Mouse (Mus musculus): ENCODE measurements around the gene Gpm6b. TPM values are rescaled to one million over a fixed set of nuclear protein-coding genes. Genes with fewer than 3 reads are reported as not detected.

Gene Gpm6b
- polyA plus RNA-seq, 1 experiment from 2014 or later, result 39.6 TPM

DNA sequence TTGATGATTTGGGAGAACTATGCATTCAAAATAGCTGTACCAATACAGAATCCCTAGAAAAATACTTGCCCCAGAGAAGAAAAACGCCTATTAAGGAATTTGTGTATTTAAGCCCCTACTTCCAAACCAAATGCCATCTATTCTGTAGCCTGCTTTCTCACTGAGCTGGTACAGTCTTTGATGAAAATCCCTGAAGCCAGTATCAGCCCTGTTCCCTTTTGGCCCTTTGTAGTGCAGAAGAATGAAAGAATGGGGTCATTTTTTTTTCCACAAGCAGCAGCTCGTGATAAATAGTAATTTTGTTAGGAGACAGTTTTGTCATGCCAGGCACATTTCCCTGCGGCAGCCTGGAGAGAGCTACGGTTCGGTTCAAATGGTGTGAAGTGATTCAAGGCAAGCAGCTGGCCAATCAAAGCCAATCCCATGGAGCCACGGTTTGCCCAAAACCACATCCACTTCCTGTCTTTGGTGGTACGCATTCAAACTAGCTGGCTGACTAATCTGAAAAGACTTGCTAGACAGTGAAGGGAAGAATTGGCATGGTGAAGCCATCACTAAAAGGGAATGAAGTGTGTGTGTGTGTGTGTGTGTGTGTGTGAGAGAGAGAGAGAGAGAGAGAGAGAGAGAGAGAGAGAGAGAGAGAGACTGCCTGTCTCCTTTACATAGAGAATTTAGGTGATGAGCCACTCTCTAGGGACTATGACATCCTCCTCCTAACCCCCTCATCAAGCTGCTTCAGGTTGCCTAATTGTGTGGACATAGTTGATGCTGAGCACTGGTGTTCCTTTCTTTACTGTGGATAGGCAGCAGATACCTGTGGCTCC, 78.1 kb downstream of the Gpm6b start:
- no peaks in the 10 kb centered on the region for H3K9me3 ChIP-seq (replicated peaks; ENCODE audit: control insufficient read depth, low read length)
- no peaks in the 10 kb centered on the region; the same call in 1 of the 2 replicates for H3K27me3 ChIP-seq (ENCODE audit: control insufficient read depth, insufficient read depth, low read length)
- no peak overlapping the region for H3K27ac ChIP-seq (ENCODE audit: low read length)
- 62% methylated on average over 7 of the region's 7 CpGs for WGBS
- H3K36me3 ChIP-seq (ENCODE audit: control insufficient read depth, insufficient read depth, low read length), result no peaks in the 10 kb centered on the region
- no peak overlapping the region for H3K4me3 ChIP-seq (replicated peaks; ENCODE audit: low read length)
- no peak for ATAC-seq (ENCODE audit: insufficient read depth, low FRiP score)
- no peaks in the 10 kb centered on the region for H3K4me1 ChIP-seq (ENCODE audit: control insufficient read depth, insufficient read depth, low read length)
- no peak overlapping the region for H3K9ac ChIP-seq (ENCODE audit: low read length)
- no peak overlapping the region for H3K4me2 ChIP-seq (ENCODE audit: low read depth, low read length)

GRCm38 (mm10) chrX:166317376-166317679, 78.6 kb downstream of the Gpm6b start:
- H3K27me3 ChIP-seq (ENCODE audit: control insufficient read depth, insufficient read depth, low read length), result no peaks in the 10 kb centered on the region; the same call in 1 of the 2 replicates

GRCm38 (mm10) chrX:166323226-166323625, 84.5 kb downstream of the Gpm6b start:
- Histone ChIP-seq H3K9me3 (replicated peaks; ENCODE audit: control insufficient read depth, low read length) (no peaks in the 10 kb centered on the region), H3K4me2 (ENCODE audit: low read depth, low read length) (no peak overlapping the region), H3K4me1 (ENCODE audit: control insufficient read depth, insufficient read depth, low read length) (no peaks in the 10 kb centered on the region), H3K4me3 (replicated peaks; ENCODE audit: low read length) (no peak overlapping the region), H3K27ac (ENCODE audit: low read length) (no peak overlapping the region), H3K27me3 (ENCODE audit: control insufficient read depth, insufficient read depth, low read length) (no peaks in the 10 kb centered on the region), H3K36me3 (ENCODE audit: control insufficient read depth, insufficient read depth, low read length) (no peaks in the 10 kb centered on the region), H3K9ac (ENCODE audit: low read length) (no peak overlapping the region)
- ATAC-seq (ENCODE audit: insufficient read depth, low FRiP score), result no peak
- WGBS, result 83% methylated on average over 3 of the region's 3 CpGs

More at GRCm38 (mm10) chrX:166317376-166317679, 78.6 kb downstream of the Gpm6b start:
- no peaks in the 10 kb centered on the region for H3K9me3 ChIP-seq (replicated peaks; ENCODE audit: control insufficient read depth, low read length)
- ATAC-seq (ENCODE audit: insufficient read depth, low FRiP score), result no peak
- no peaks in the 10 kb centered on the region for H3K36me3 ChIP-seq (ENCODE audit: control insufficient read depth, insufficient read depth, low read length)
- 90% methylated on average over 1 of the region's 1 CpGs for WGBS
- H3K4me1 ChIP-seq (ENCODE audit: control insufficient read depth, insufficient read depth, low read length), result no peaks in the 10 kb centered on the region
- H3K4me3 ChIP-seq (replicated peaks; ENCODE audit: low read length), result no peak overlapping the region
- no peak overlapping the region for H3K27ac ChIP-seq (ENCODE audit: low read length)
- H3K9ac ChIP-seq (ENCODE audit: low read length), result no peak overlapping the region
- H3K4me2 ChIP-seq (ENCODE audit: low read depth, low read length), result no peak overlapping the region

GRCm38 (mm10) chrX:166327621-166328020, 88.9 kb downstream of the Gpm6b start:
- no peak overlapping the region for H3K4me3 ChIP-seq (replicated peaks; ENCODE audit: low read length)
- H3K4me2 ChIP-seq (ENCODE audit: low read depth, low read length), result no peak overlapping the region
- no peaks in the 10 kb centered on the region for H3K9me3 ChIP-seq (replicated peaks; ENCODE audit: control insufficient read depth, low read length)
- WGBS, result 79% methylated on average over 5 of the region's 5 CpGs
- no peaks in the 10 kb centered on the region for H3K27me3 ChIP-seq (ENCODE audit: control insufficient read depth, insufficient read depth, low read length)
- no peak for ATAC-seq (ENCODE audit: insufficient read depth, low FRiP score)
- H3K9ac ChIP-seq (ENCODE audit: low read length), result no peak overlapping the region
- no peaks in the 10 kb centered on the region for H3K36me3 ChIP-seq (ENCODE audit: control insufficient read depth, insufficient read depth, low read length)
- H3K27ac ChIP-seq (ENCODE audit: low read length), result no peak overlapping the region
- H3K4me1 ChIP-seq (ENCODE audit: control insufficient read depth, insufficient read depth, low read length), result no peaks in the 10 kb centered on the region

GRCm38 (mm10) chrX:166328219-166328901, 89.6 kb downstream of the Gpm6b start:
- no peaks in the 10 kb centered on the region for H3K36me3 ChIP-seq (ENCODE audit: control insufficient read depth, insufficient read depth, low read length)

DNA sequence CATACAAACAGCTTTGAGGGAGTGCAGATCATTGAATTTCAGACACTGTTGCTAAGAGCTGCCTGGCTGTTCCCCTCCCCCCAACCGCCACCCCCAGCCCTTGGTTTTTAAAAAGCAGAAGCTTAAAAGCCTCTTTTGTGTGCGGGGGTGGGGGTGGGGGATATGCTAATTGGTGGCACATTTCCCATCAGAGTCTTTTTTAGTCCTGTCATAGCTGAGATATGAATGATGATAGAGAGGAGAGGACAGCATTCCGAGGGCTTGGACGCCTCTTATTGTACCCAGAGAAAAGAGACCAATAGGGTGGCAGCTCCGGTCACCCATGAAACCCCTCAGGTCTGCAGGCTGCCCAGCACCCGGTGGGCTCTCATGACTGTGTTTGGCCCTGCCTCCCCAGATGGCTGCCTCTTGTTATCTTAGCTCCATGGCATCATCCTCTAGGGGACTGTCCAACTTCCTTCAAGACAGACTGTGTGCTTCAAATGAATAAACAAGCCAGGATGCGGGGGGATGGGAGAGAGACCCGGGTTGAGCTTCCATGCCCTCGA, 90.3 kb downstream of the Gpm6b start:
- Histone ChIP-seq H3K27me3 (ENCODE audit: control insufficient read depth, insufficient read depth, low read length) (no peaks in the 10 kb centered on the region), H3K9me3 (replicated peaks; ENCODE audit: control insufficient read depth, low read length) (no peaks in the 10 kb centered on the region), H3K4me1 (ENCODE audit: control insufficient read depth, insufficient read depth, low read length) (no peaks in the 10 kb centered on the region), H3K4me2 (ENCODE audit: low read depth, low read length) (no peak overlapping the region), H3K36me3 (ENCODE audit: control insufficient read depth, insufficient read depth, low read length) (no peaks in the 10 kb centered on the region), H3K9ac (ENCODE audit: low read length) (no peak overlapping the region), H3K4me3 (replicated peaks; ENCODE audit: low read length) (no peak overlapping the region), H3K27ac (ENCODE audit: low read length) (no peak overlapping the region)
- 34% methylated on average over 9 of the region's 9 CpGs for whole genome bisulfite sequencing
- no peak for ATAC-seq (ENCODE audit: insufficient read depth, low FRiP score)

More at GRCm38 (mm10) chrX:166328219-166328901, 89.6 kb downstream of the Gpm6b start:
- H3K4me1 ChIP-seq (ENCODE audit: control insufficient read depth, insufficient read depth, low read length), result no peaks in the 10 kb centered on the region
- no peaks in the 10 kb centered on the region for H3K27me3 ChIP-seq (ENCODE audit: control insufficient read depth, insufficient read depth, low read length)
- WGBS, result 64% methylated on average over 3 of the region's 3 CpGs
- no peaks in the 10 kb centered on the region for H3K9me3 ChIP-seq (replicated peaks; ENCODE audit: control insufficient read depth, low read length)
- ATAC-seq (ENCODE audit: insufficient read depth, low FRiP score), result no peak
- no peak overlapping the region for H3K27ac ChIP-seq (ENCODE audit: low read length)
- H3K4me2 ChIP-seq (ENCODE audit: low read depth, low read length), result no peak overlapping the region
- H3K4me3 ChIP-seq (replicated peaks; ENCODE audit: low read length), result no peak overlapping the region
- no peak overlapping the region for H3K9ac ChIP-seq (ENCODE audit: low read length)

- Histone ChIP-seq H3K4me1 (ENCODE audit: control insufficient read depth, insufficient read depth, low read length) (no peaks in the 10 kb centered on the region), H3K27ac (ENCODE audit: low read length) (no peak overlapping the region), H3K27me3 (ENCODE audit: control insufficient read depth, insufficient read depth, low read length) (no peaks in the 10 kb centered on the region), H3K9me3 (replicated peaks; ENCODE audit: control insufficient read depth, low read length) (no peaks in the 10 kb centered on the region), H3K4me3 (replicated peaks; ENCODE audit: low read length) (no peak overlapping the region), H3K9ac (ENCODE audit: low read length) (no peak overlapping the region), H3K36me3 (ENCODE audit: control insufficient read depth, insufficient read depth, low read length) (no peaks in the 10 kb centered on the region), H3K4me2 (ENCODE audit: low read depth, low read length) (no peak overlapping the region)
- ATAC-seq (ENCODE audit: insufficient read depth, low FRiP score), result no peak
- WGBS, result 85% methylated on average over 6 of the region's 6 CpGs
Measured at GRCm38 (mm10) chrX:166334516-166335136, 95.9 kb downstream of the Gpm6b start.

DNA sequence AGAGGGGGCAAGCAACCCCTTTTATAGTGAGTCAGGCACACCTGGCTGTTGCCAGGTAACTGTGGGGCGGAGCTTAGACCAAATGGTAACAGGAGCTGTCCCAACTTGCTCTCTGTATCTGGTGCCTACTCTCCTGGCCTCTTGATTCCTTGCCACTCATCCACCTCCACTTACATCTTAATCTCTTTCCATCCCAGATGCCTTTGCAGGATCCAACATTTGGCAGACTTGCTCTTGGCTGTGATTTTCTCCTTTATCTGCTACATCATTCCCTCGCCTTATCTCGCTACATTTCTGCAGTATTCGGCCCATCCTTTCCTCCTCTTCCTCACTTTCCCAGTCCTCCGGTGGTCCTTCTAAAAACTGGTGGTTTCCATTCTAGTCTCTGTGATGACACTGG, 99.6 kb downstream of the Gpm6b start:
- H3K4me1 ChIP-seq (ENCODE audit: control insufficient read depth, insufficient read depth, low read length), result no peaks in the 10 kb centered on the region
- ATAC-seq (ENCODE audit: insufficient read depth, low FRiP score), result no peak
- H3K36me3 ChIP-seq (ENCODE audit: control insufficient read depth, insufficient read depth, low read length), result no peaks in the 10 kb centered on the region
- WGBS, result 89% methylated on average over 5 of the region's 5 CpGs
- no peaks in the 10 kb centered on the region for H3K9me3 ChIP-seq (replicated peaks; ENCODE audit: control insufficient read depth, low read length)
- no peak overlapping the region for H3K9ac ChIP-seq (ENCODE audit: low read length)
- H3K27ac ChIP-seq (ENCODE audit: low read length), result no peak overlapping the region
- H3K27me3 ChIP-seq (ENCODE audit: control insufficient read depth, insufficient read depth, low read length), result 0 out of 2 replicates have a peak, but pooled peaks cover 3% of the 10 kb centered on the region
- no peak overlapping the region for H3K4me3 ChIP-seq (replicated peaks; ENCODE audit: low read length)
- H3K4me2 ChIP-seq (ENCODE audit: low read depth, low read length), result no peak overlapping the region
